Mouse (Mus musculus) large intestine, adult 2 months (tissue): ENCODE measurements around the gene Fam107b. TPM values are rescaled to one million over a fixed set of nuclear protein-coding genes. Genes with fewer than 3 reads are reported as not detected.
A peak's percentile ranks its signal among the peaks of the same experiment; 100 is the strongest.

Experiments
- DNase-seq: peaks from one replicate; pipeline ENCODE4 v3.0.0-alpha.2; 2012; ENCODE audit warnings: low read depth, low spot score
- WGBS: fragments of 180-500 bp; shearing (Covaris S2); methylation state at CpG from one replicate; pipeline ENCODE4 v1.1.7; 2018; 5-methylcytosine and 5-hydroxymethylcytosine counted together
- polyA plus RNA-seq: library from polyadenylated mRNA; depleted of rRNA; stranded (reverse); fragments of >200 nt; gene quantifications from 2 replicates; pipeline ENCODE4 v1.2.3, GENCODE M21; 2012

Gene Fam107b
- polyA plus RNA-seq, 1 experiment: 30.6 TPM

DNA sequence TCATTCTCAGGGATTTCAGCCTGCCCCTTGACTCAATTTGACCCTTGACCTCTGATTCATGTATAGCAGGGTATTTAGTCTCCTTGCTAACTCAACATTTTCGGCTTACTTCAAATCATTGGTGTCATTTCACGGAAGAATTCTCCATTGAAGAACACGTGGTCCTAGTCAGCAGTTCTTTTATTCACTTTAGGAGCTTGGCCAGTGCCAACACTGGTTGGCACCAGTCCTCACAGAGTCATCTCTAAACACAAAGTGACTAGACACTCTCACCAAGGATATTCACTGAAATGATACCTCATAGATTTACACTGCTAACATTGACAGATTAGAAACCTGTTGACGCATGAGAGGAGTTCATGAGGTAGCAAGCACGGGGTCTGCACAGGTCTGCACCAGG is 32.9 kb downstream of the Fam107b start:
- WGBS: 59% methylated on average over 5 of the region's 5 CpGs
- DNase-seq: no peak

- DNase-seq: no peak
- WGBS: 55% methylated on average over 8 of the region's 8 CpGs
These were observed 38.9 kb downstream of the Fam107b start for GRCm38 (mm10) chr2:3608868-3609854.

DNA sequence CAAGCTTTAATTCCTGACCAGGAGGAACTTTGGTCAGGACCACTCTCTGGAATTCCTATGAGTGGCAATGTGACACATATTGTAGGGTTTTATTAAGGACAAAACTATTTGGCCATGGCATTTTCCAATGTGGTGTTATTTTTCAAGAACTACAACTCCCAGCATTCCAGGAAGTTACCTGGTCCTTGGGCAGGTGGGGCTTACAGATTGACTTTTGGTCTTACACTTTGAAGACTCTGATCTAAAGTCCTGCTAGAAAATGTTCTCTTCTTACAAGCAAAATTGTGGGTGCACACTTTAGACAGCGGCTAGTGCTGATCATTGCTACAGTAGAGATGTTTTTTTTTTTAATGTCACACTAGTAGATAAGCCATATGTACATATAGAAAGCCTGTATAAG is 48.2 kb downstream of the Fam107b start:
- WGBS: 85% methylated on average over 1 of the region's 1 CpGs

DNA sequence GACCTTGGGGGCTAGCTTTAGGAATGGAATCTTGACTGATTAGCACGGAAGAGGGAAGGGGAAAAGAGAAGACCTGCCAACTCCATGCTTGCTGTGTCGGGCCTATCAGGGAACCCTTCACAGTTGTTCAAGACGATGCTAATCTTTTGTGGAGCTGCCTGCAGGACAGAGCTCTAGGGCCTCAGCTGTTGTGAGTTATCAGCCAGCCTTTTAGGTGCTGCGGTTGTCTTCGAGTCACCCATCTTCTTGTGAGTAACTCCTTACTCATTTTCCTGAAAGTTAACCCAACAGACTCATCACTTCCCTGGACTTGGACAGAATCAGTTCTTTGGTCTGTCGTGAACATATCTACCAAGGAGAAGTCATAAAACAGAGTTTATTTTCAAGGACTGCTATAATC is 51.3 kb downstream of the Fam107b start:
- DNase-seq: no peak
- 60% methylated on average over 6 of the region's 6 CpGs for WGBS

More for the DNA sequence above, 48.2 kb downstream of the Fam107b start:
- DNase-seq: no peak

DNA sequence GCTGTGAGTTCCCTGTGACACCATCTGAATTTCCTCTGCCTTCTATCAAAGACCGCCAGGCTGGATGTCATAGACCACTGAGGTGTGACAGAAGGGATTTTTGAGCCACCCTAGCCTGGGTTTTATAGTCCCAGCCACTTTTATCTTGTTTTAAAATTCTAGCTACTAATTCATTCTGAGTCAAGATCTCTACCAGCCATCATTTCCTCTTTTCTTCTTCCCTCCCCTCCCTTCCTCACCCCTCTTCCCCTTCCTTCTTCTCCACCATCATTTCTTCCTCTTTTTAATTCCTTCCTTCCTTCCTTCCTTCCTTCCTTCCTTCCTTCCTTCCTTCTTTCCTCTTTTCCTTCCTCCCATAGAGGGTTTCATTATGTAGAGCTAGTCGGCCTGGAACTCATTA is 51.9 kb downstream of the Fam107b start:
- no peak for DNase-seq
- 92% methylated on average over 2 of the region's 2 CpGs for WGBS

DNA sequence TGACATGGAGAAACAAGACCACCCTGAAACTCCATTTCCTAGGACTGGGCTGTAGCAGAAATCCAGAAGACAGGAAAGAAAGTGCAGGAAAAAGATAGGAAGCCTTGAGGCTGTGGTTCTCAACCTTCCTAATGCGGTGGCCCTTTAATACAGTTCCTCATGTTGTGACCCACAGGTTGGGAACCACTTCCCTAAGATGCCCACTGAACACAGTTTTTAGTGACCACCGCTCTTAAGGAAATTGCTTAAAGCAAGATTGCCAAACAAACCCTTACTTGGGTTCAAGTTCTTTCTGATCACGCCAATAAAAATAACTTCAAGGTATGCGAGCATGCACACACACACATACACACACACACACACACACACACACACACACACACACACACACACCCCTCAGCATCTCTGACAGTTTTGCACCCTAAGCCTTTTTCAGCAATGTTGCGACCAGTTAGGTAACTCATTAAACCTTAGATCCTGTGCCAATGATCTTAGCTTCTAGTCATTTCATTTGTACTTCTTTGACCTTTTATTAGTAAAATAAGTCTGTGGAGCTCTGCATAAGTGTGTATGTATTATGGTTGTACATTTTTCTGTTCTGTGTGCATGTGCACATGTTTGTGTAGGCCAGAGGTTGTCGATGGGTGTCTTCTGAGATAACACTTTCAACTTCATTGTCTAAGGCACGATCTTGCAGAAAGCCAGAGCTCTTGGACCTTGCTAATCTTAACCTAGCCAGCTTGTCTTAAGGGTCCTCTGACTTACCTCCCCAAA is 53.1 kb downstream of the Fam107b start:
- WGBS: 44% methylated on average over 7 of the region's 7 CpGs
- DNase-seq: no peak

DNA sequence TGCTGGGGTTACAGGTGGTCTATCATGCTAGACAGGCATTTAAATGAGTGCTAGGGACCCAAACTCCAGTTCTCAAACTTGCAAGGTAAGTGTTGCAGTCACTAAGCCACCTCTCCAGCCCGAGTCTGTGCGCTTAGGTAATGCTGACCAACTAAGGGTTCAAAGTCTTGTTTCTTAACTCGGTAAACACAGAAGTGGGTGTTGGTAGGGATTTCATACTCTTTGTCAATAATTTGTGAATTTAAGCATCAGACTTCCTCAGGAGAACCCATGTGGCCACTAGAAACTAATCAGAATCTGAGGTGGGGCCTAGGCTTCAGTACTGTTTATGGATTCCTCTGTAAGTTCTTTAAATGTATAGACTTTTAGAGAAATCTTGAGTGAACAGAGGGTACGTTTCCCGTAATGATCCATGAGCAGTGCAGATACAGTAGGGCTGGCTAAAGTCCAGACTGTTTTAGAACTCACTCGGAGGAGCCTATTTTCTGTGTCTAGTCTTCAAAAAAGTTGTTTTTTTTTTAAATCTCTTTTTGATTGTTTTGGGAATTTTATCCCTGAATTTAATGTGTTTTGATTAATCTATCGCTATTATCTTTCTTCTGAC is 53.8 kb downstream of the Fam107b start:
- DNase-seq: peak; percentile 59
- 34% methylated on average over 7 of the region's 7 CpGs for WGBS

- DNase-seq: no peak
- WGBS: 91% methylated on average over 6 of the region's 6 CpGs
These were observed 58.8 kb downstream of the Fam107b start for GRCm38 (mm10) chr2:3629096-3629495.

- WGBS: 90% methylated on average over 5 of the region's 5 CpGs
- DNase-seq: no peak
These were observed 59.5 kb downstream of the Fam107b start for GRCm38 (mm10) chr2:3629741-3630140.

GRCm38 (mm10) chr2:3630769-3631477 is 60.6 kb downstream of the Fam107b start:
- DNase-seq: no peak
- WGBS: 86% methylated on average over 5 of the region's 5 CpGs

GRCm38 (mm10) chr2:3633137-3633536 is 62.8 kb downstream of the Fam107b start:
- 77% methylated on average over 9 of the region's 9 CpGs for WGBS
- DNase-seq: no peak

DNA sequence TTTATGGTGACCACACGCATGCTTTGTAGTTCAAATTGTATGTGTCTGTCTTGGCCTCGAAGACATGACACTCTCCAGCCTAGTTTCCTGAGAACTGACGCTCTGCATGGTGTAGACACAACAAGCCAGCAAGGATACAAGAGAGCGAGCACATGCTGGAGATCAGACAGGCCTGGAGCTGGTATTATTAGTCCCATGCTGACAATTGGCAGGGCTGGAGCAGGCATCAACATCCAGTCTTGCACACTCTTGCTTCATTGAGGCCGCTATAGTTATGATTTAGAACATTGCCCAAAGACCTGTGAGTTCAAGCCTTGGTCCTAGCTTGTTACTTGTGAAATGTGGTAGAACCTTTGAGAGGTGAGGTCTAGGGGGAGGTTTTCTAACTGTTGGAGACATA is 66.5 kb downstream of the Fam107b start:
- 91% methylated on average over 5 of the region's 5 CpGs for WGBS
- DNase-seq: no peak

DNA sequence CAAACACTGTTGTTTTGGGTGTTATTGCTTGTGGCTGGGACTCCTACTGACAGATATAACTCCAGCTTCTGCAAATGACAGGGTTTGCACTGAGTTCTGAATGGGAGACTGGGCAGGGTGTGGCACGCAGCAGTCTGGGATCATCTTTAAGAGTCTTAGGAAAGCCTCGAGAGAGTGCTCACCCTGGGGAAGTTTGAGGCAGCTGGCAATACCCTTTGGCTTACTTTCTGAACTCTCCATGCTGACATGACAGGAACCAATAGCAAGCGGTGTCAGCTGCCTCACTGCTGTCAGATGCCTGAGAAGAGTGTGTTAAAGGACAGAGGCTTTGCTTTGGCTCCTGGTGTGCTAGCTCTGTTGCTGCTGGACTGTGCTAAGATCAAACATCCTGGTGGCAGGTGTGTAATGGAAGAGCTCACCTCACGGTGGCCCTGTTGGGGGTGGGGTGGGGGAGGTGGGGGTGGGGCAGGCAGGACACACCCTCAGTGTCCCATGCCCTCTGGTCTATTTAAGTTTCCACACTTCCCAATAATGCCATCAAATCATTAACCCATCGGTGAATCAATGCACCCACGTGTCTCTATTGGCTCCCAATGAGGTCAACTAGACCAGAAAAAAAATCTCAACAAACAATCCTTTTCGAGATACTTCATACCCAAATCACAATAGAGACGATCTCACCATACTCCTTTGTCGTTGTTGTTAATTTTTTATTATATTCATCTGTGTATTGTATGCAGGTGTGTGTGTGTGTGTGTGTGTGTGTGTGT is 70.9 kb downstream of the Fam107b start:
- DNase-seq: no peak
- 31% methylated on average over 9 of the region's 9 CpGs for WGBS

DNA sequence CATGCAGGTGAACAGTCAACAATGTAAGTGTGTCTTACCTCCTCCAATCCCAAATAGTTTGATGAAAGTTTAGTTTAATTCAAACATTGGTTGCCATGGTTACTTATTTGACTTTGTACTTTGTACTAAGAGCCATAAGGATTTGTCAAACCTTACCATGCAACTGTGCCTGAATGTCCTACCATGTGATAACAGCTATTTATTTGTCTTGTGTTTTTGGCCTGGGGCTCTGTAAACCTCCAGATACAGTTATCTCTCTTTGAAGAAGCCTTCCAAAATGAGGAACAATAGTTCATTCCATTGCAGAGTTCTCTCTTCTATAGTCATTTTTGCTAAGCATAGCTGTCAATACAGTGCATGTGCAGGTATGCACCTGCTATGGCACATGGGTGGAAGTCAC is 72.7 kb downstream of the Fam107b start:
- no peak for DNase-seq

DNA sequence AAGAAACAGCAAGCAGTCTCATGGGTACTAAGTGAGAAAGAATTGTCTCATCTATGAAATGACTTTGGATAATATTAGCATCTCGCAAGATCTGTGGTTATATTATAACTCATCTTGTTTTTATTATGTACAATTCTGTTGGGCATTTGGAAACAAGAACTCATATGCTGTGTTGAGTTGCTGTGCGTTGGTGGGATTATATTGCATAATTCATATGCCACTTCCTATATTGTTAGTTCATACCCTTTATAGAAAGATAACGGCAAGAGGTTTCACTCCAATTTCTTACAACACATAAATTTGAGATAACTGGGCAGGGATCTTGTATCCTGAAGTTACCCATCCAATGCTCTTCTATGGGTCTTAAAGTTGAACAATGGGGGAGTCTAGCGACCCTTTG is 75.5 kb downstream of the Fam107b start:
- WGBS: 91% methylated on average over 4 of the region's 4 CpGs
- no peak for DNase-seq

DNA sequence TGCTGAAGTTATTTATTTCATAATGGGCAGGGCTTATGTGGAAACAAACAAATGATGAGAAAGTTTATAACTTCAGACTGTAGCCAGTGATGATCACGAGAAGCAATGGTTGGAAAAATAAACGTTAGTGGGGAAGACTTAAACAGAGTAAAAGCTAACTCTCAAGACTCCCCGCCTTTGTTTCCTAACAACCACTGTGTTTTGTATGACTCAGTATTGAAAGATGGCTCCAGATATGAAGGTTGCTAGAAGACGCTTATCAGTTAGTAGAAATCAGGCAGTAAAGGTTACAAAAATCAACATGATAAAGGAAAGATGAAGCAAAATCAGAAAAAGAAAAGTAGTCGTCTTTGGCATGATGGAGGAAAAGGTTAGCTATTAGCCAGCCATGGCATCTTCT is 78.9 kb downstream of the Fam107b start:
- 15% methylated on average over 5 of the region's 5 CpGs for WGBS
- no peak for DNase-seq

- DNase-seq: no peak
These were observed 84.3 kb downstream of the Fam107b start for GRCm38 (mm10) chr2:3654606-3655005.

- WGBS: 78% methylated on average over 3 of the region's 3 CpGs
- DNase-seq: no peak
These were observed 85.8 kb downstream of the Fam107b start for GRCm38 (mm10) chr2:3656091-3656490.

- 83% methylated on average over 6 of the region's 6 CpGs for WGBS
- no peak for DNase-seq
These were observed 86.5 kb downstream of the Fam107b start for GRCm38 (mm10) chr2:3656834-3657233.
